Mouse (Mus musculus) hindbrain, embryonic 12.5 days (tissue): ENCODE measurements around the gene Aebp2. TPM values are rescaled to one million over a fixed set of nuclear protein-coding genes. Genes with fewer than 3 reads are reported as not detected.

Experiments used
- ATAC-seq: fragments of 200-750 bp; cut with Nextera tagmentation; 2 replicates; pipeline ENCODE4 v1.8.0; 2017; ENCODE audit warnings: moderate TSS enrichment; ENCODE audit not compliant: low FRiP score
- H3K27ac ChIP-seq: fragments of 300-500 bp; sonication (generic); 2 replicates; pipeline ENCODE4 v1.5.1; 2016; ENCODE audit warnings: mild to moderate bottlenecking
- H3K27me3 ChIP-seq: fragments of 300-500 bp; sonication (generic); 2 replicates; pipeline ENCODE4 v1.6.1; 2016; ENCODE audit warnings: mild to moderate bottlenecking
- H3K36me3 ChIP-seq: fragments of 300-500 bp; sonication (generic); 2 replicates; pipeline ENCODE4 v1.6.1; 2016; ENCODE audit warnings: mild to moderate bottlenecking
- H3K4me1 ChIP-seq: fragments of 300-500 bp; sonication (generic); 2 replicates; pipeline ENCODE4 v1.6.1; 2016
- H3K4me2 ChIP-seq: fragments of 300-500 bp; sonication (generic); replicated peaks from 2 replicates; pipeline ENCODE4 v1.6.1; 2016; ENCODE audit warnings: mild to moderate bottlenecking
- H3K4me3 ChIP-seq: fragments of 300-500 bp; sonication (generic); 2 replicates; pipeline ENCODE4 v1.5.1; 2016; ENCODE audit warnings: mild to moderate bottlenecking
- H3K9ac ChIP-seq: fragments of 300-500 bp; sonication (generic); 2 replicates; pipeline ENCODE4 v1.6.1; 2016; ENCODE audit warnings: mild to moderate bottlenecking, moderate library complexity
- H3K9me3 ChIP-seq: fragments of 300-500 bp; sonication (generic); replicated peaks from 2 replicates; pipeline ENCODE4 v1.6.1; 2016; ENCODE audit warnings: mild to moderate bottlenecking
- WGBS: fragments of 180-500 bp; shearing (Covaris S2); methylation state at CpG from one replicate; pipeline ENCODE4 v1.1.7; 2016; 5-methylcytosine and 5-hydroxymethylcytosine counted together
- polyA plus RNA-seq: library from polyadenylated mRNA; unstranded; fragments of >200 nt; fragmentation: Nextera tagmentation; extraction: Ambion mirVana; gene quantifications from 2 replicates; pipeline ENCODE4 v1.2.1, GENCODE M21; 2016

The Aebp2 gene
- polyA plus RNA-seq, 1 experiment from 2014 or later: 13.3 TPM

DNA sequence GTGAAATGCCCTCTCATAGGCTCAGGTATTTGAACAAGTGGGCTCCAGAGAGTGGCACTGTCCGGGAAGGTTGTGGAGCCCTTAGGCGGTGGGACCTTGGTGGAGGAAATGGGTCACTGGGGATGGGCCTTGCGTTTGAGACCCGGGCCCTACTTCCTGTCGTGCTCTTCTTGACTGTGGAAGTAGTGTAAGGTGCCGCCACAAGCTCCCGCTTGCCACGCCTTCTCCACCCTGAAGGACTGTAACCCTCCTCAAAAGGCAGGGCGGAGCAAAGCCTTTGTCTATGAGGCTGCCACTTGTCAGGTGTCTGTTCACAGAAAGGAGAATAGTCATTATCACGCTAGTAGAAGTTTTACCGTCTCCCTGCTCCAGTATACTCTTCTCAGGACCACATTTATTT is 61.9 kb downstream of the Aebp2 start:
- H3K27ac ChIP-seq: no peak overlapping the region
- no peaks in the 10 kb centered on the region for H3K36me3 ChIP-seq
- WGBS: 89% methylated on average over 11 of the region's 11 CpGs
- no peak overlapping the region for H3K9ac ChIP-seq
- no peak overlapping the region for H3K4me3 ChIP-seq
- ATAC-seq: no peak
- no peak overlapping the region for H3K4me2 ChIP-seq
- H3K9me3 ChIP-seq: no peaks in the 10 kb centered on the region
- no peaks in the 10 kb centered on the region for H3K27me3 ChIP-seq
- peaks cover 8% of the 10 kb centered on the region for H3K4me1 ChIP-seq

DNA sequence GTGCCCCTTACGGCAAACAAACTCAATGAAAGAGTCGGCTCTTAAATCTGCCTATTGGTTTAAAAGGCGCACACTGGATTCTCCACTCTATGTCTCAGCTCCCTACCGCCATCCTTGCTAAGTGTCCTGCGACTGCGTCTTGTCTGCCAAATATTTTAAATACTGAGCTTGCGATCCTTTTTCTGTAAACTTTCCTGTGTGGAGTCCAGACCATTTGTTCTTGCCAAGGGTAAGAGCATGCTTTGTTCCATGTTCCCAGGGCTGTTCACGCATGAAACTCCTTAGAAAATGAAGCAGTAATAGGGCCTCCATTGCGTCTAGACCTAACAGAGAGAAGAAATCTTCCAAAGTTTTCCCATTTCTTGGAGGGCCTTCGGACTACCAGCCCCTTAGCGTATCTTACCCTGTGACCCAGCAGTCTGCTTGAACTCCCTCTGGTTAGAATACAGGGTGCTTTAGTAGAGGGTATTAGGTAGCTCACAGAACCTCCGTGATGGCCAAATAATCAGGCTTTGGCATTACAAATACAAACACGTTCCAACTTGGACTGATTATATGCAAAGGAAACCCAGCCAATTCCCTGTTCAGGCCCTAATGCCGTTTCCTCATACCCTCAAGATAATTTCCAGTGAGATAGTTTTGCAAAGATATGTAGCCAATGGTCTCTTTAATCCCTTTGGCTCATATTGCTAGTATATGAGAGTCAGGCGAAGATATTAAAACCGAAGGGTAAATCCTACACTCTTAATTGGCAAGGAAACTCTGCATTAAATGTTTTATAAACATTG is 67.3 kb downstream of the Aebp2 start:
- H3K4me3 ChIP-seq: no peak overlapping the region
- peaks cover 2% of the 10 kb centered on the region; the same call in 1 of the 2 replicates for H3K4me1 ChIP-seq
- no peaks in the 10 kb centered on the region for H3K36me3 ChIP-seq
- no peak overlapping the region for H3K9ac ChIP-seq
- no peaks in the 10 kb centered on the region for H3K27me3 ChIP-seq
- ATAC-seq: no peak
- no peak overlapping the region for H3K4me2 ChIP-seq
- WGBS: 91% methylated on average over 16 of the region's 16 CpGs
- no peaks in the 10 kb centered on the region for H3K9me3 ChIP-seq
- H3K27ac ChIP-seq: no peak overlapping the region

DNA sequence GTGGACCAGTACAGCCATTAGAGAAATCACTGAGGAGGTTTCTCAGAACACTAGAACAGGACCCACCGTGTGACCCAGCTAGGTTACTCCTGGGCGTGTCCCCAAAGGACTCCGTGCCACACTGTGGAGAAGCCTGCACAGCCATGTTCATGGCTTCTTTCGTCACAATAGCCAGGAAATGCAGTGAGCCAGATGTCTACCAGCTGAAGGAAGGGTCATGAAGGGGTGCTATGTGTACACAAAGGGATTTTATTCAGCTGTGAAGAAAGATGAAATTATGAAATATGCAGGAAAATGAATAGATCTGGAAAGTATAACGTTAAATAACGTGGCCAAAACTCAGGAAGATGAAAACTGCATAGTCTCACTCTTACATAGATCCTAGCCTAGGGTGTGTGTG is 69.7 kb downstream of the Aebp2 start:
- H3K27me3 ChIP-seq: no peaks in the 10 kb centered on the region
- H3K4me2 ChIP-seq: no peak overlapping the region
- peaks cover 6% of the 10 kb centered on the region for H3K4me1 ChIP-seq
- WGBS: 84% methylated on average over 6 of the region's 6 CpGs
- H3K9ac ChIP-seq: no peak overlapping the region
- H3K9me3 ChIP-seq: no peaks in the 10 kb centered on the region
- H3K27ac ChIP-seq: no peak overlapping the region
- no peaks in the 10 kb centered on the region for H3K36me3 ChIP-seq
- H3K4me3 ChIP-seq: no peak overlapping the region
- ATAC-seq: no peak

DNA sequence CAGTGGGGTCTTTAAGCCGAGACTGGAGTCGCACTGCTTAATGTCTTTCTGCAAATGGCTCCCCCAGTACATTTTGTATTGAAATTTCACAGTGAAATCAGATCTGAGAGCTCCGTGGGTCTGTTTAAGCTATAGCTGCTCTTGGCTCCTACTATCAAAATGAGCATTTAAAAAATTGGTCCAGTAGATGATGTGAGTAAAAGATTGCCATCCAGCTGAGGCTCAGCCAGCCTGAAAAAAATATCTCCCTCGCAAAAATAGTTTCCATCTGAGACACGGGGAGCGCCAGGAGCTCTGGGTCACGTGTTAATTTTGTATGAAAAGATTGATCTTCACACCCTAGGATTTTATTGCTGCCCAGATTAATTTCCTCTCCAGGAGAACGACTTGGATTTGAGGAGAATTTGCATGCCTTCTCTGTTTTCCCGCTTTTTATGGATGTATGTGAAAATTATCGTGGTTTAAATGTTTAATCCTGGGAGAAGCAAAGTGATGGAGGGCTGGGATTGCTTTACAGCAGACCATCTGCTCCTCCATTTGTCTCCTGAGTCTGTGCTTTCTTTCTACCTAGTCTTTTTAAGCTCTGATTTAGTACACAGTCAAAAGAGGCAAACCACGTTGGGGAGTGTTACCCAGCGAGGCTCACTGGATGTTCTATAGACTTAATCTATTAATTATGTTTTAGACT is 73.9 kb downstream of the Aebp2 start:
- no peaks in the 10 kb centered on the region for H3K36me3 ChIP-seq
- no peak overlapping the region for H3K9ac ChIP-seq
- peaks cover 4% of the 10 kb centered on the region; the same call in 1 of the 2 replicates for H3K4me1 ChIP-seq
- peak overlapping the region; percentile 44 for H3K27ac ChIP-seq
- ATAC-seq: 0 out of 2 replicates have a peak, but pooled peaks have one; percentile 29
- H3K27me3 ChIP-seq: no peaks in the 10 kb centered on the region
- H3K4me2 ChIP-seq: 0 out of 2 replicates have a peak overlapping the region, but pooled peaks have one; percentile 6
- no peaks in the 10 kb centered on the region for H3K9me3 ChIP-seq
- no peak overlapping the region for H3K4me3 ChIP-seq
- WGBS: 66% methylated on average over 12 of the region's 12 CpGs

DNA sequence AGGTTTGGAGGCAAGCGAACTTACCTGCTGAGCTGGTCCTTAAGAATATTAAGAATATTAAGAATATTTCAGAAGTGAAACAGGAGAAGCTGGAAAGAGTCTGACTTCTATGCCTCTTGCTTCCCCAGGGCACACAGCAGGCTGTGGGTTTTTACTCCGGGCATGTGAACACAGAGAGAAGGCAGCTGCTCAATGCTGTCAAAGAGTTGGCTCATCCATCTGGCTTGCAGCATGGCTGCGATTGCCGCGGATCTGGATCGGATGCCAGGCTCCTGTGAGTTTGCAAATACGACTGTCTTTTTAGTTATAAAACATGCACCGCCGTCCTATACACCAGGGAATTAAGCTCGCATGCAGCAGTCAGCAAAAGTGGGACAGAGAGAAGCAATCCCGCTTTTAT is 75.5 kb downstream of the Aebp2 start:
- Histone ChIP-seq H3K9me3 (no peaks in the 10 kb centered on the region), H3K27me3 (no peaks in the 10 kb centered on the region), H3K36me3 (no peaks in the 10 kb centered on the region), H3K9ac (no peak overlapping the region), H3K4me1 (peaks cover 4% of the 10 kb centered on the region; the same call in 1 of the 2 replicates), H3K27ac (no peak overlapping the region), H3K4me2 (no peak overlapping the region), H3K4me3 (no peak overlapping the region)
- 81% methylated on average over 11 of the region's 11 CpGs for WGBS
- ATAC-seq: no peak

DNA sequence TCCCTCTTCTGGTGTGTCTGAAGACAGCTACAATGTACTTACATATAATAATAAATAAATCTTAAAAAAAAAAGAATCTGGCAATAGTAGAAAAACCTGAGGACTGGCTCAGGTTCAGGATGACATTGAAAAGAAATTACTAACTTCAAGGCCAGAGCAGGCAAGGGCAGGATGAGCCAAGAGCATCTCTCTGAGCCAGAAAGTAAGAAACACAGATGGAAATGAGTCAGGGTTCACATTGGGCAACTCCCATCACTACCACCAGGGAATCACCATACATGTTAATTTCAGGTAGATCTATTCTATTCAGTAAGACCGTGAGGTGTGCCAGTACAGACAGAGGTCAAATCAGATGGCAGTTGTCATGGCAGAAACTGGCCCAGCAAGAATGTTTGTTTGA is 76.1 kb downstream of the Aebp2 start:
- no peaks in the 10 kb centered on the region for H3K36me3 ChIP-seq
- no peaks in the 10 kb centered on the region for H3K9me3 ChIP-seq
- WGBS: 97% methylated on average over 1 of the region's 1 CpGs
- no peak overlapping the region for H3K4me2 ChIP-seq
- no peak overlapping the region for H3K27ac ChIP-seq
- no peak overlapping the region for H3K9ac ChIP-seq
- no peaks in the 10 kb centered on the region for H3K27me3 ChIP-seq
- peaks cover 4% of the 10 kb centered on the region; the same call in 1 of the 2 replicates for H3K4me1 ChIP-seq
- ATAC-seq: no peak
- no peak overlapping the region for H3K4me3 ChIP-seq

DNA sequence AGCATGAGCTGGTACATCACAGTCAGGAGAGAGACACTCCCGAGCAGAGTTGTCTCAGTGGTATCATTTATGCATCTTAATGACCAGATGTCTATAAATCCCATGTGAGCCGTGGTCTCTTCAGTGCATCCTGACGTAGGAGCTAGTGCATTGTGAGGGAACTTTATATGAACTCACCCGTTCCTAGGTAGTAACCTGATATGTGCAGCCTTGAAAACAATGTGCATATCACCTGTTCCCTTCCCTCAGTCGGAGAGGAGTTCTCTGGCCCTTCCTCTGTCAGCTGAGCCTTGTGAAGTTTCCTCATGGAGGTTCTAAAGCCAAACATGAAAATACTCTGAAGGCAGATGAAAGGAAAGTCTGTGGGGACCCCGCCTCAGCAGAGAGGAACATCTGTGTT is 78.8 kb downstream of the Aebp2 start:
- no peak overlapping the region for H3K4me3 ChIP-seq
- no peaks in the 10 kb centered on the region for H3K36me3 ChIP-seq
- no peak overlapping the region for H3K27ac ChIP-seq
- ATAC-seq: no peak
- no peak overlapping the region for H3K9ac ChIP-seq
- whole genome bisulfite sequencing: 71% methylated on average over 6 of the region's 6 CpGs
- H3K4me2 ChIP-seq: no peak overlapping the region
- no peaks in the 10 kb centered on the region for H3K9me3 ChIP-seq
- no peaks in the 10 kb centered on the region for H3K27me3 ChIP-seq
- H3K4me1 ChIP-seq: peaks cover 4% of the 10 kb centered on the region; the same call in 1 of the 2 replicates

DNA sequence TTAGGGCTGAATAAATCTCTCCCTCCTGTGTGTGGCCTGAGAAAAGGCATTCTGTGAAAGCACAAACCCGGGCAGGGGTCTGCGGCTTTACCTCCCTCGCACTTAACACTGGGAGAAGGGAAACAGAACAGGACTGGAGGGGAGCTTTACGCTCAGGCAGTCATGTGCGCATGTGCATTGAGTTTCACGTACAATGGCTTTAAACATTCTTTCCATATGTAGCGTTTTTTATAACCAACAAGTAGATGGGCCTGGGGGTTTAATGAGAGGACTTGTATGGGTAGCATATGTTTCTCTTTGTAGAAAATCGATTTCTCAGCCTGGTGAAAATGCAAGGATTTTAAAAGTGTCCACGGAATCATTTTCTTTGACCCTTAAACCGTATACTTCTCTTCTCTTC is 82.7 kb downstream of the Aebp2 start:
- Histone ChIP-seq H3K36me3 (no peaks in the 10 kb centered on the region), H3K9me3 (no peaks in the 10 kb centered on the region), H3K27me3 (no peaks in the 10 kb centered on the region), H3K4me3 (no peak overlapping the region), H3K9ac (no peak overlapping the region), H3K4me2 (no peak overlapping the region), H3K27ac (no peak overlapping the region), H3K4me1 (peaks cover 5% of the 10 kb centered on the region; the same call in 1 of the 2 replicates)
- no peak for ATAC-seq
- WGBS: 87% methylated on average over 10 of the region's 10 CpGs

DNA sequence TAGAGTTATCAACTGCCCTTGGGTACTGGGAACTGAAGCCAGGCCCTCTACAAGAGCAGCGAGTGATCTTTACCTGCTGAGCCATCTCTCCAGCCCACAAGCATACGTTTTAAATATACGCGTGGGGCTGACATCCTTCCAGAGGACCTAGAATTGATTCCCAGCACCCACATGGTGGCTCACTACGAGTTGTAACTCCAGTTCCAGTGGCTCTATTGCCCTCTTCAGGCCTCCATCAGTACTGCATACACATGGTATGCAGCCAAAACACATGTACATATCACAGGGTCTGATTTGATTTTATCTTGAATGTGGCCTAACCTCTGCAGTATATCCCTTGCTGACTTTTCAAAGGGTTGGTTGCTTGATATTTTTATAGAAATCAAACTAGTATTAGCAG is 83.6 kb downstream of the Aebp2 start:
- 92% methylated on average over 5 of the region's 5 CpGs for WGBS
- no peak overlapping the region for H3K4me2 ChIP-seq
- no peaks in the 10 kb centered on the region for H3K9me3 ChIP-seq
- H3K36me3 ChIP-seq: no peaks in the 10 kb centered on the region
- H3K4me1 ChIP-seq: peaks cover 5% of the 10 kb centered on the region; the same call in 1 of the 2 replicates
- no peak overlapping the region for H3K4me3 ChIP-seq
- H3K9ac ChIP-seq: no peak overlapping the region
- H3K27ac ChIP-seq: no peak overlapping the region
- H3K27me3 ChIP-seq: no peaks in the 10 kb centered on the region
- ATAC-seq: no peak

DNA sequence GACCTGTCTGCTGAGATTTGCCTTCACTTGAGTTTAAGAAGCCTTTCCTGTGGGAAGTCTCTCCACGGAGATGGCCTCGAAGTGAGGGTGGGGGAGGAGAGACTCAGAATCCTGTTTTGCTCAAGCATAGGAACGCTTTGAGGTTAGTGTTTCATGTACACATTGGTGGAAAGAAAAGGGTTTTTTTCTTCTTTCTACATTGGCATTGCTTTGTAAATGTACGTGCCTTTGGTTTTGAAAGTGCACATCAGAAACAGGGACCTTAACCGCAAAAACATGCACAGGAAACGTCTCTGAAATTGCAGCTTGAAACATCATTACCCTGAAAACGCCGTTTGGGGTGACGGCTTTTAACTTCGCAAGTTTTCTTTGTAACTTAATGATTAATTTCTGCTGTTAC is 85.6 kb downstream of the Aebp2 start:
- Histone ChIP-seq H3K4me1 (peaks cover 5% of the 10 kb centered on the region; the same call in 1 of the 2 replicates), H3K27me3 (0 out of 2 replicates have a peak, but pooled peaks cover 3% of the 10 kb centered on the region), H3K9ac (no peak overlapping the region), H3K4me2 (no peak overlapping the region), H3K27ac (no peak overlapping the region), H3K4me3 (no peak overlapping the region), H3K36me3 (no peaks in the 10 kb centered on the region), H3K9me3 (no peaks in the 10 kb centered on the region)
- 75% methylated on average over 10 of the region's 10 CpGs for WGBS
- ATAC-seq: no peak

DNA sequence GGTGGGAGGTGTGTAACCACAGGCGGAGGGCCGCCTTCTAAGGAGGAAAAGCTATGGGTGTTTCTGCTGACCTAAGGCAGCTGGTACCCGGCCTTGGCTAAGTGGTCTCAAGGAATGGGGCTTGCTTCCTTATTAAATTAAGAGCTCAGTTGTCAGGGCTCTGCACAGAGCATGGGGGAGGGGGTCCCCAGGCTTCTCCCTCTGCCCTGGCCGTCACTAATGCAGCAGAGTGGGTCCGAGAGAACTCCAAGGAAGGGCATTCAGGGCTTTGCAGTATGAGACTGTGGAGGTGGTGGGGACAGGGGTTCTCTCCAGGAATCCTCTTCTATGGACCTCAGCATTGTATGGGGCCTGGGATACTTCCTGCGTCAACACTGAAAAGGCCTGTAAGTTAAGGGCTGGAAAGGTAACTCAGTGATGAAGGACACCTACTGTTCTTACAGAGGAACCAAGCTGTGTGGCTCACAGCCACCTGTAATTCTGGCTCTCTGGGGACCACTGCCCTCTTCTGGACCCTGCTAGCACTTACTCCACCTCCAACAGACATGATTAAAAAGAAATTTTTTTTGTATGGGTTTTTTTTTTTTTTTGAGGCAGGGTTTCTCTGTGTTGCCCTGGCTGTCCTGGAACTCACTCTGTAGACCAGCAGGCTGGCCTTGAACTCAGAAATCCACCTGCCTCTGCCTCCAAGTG is 87.1 kb downstream of the Aebp2 start:
- WGBS: 53% methylated on average over 6 of the region's 6 CpGs
- peak; percentile 53; the same call in 1 of the 2 replicates for ATAC-seq
- no peak overlapping the region for H3K4me2 ChIP-seq
- H3K9ac ChIP-seq: no peak overlapping the region
- no peaks in the 10 kb centered on the region for H3K9me3 ChIP-seq
- H3K36me3 ChIP-seq: no peaks in the 10 kb centered on the region
- H3K4me3 ChIP-seq: no peak overlapping the region
- H3K4me1 ChIP-seq: peaks cover 5% of the 10 kb centered on the region; the same call in 1 of the 2 replicates
- no peak overlapping the region for H3K27ac ChIP-seq
- H3K27me3 ChIP-seq: peaks cover 7% of the 10 kb centered on the region; the same call in 1 of the 2 replicates

DNA sequence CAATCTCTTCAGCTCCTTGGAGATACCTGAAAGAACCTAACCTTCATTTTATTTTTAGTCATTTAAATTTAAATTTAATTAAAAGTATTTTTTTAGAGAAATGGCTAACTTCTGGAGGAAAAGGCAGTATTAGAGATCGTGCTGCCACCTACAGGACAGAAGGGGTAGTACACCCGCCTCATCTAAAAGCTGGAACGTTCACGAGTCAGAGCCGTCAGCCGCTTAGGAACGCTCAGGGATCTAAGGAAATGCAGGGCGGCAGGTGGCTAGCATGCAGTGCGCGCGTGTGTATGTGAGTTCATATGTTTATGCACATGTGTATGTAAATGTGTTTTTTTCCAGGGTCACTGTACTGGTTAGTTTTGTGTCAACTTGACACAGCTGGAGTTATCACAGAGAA is 90.3 kb downstream of the Aebp2 start:
- Histone ChIP-seq H3K27me3 (peaks cover 7% of the 10 kb centered on the region; the same call in 1 of the 2 replicates), H3K9me3 (no peaks in the 10 kb centered on the region), H3K27ac (no peak overlapping the region), H3K36me3 (no peaks in the 10 kb centered on the region), H3K9ac (no peak overlapping the region), H3K4me2 (no peak overlapping the region), H3K4me1 (peaks cover 8% of the 10 kb centered on the region; the same call in 1 of the 2 replicates), H3K4me3 (no peak overlapping the region)
- ATAC-seq: no peak
- 8% methylated on average over 11 of the region's 11 CpGs for WGBS
